Mouse (Mus musculus) midbrain, embryonic 15.5 days (tissue): Measurements from ENCODE around the gene Tfap2a. TPM values are rescaled to one million over a fixed set of nuclear protein-coding genes. Genes with fewer than 3 reads are reported as not detected.
A peak's percentile ranks its signal among the peaks of the same experiment; 100 is the strongest.

Source experiments
- ATAC-seq: fragments of 200-750 bp; cut with Nextera tagmentation; replicated peaks from 2 replicates; pipeline ENCODE4 v1.8.0; 2017; ENCODE audit warnings: moderate TSS enrichment
- H3K27ac ChIP-seq: fragments of 300-500 bp; sonication (generic); 2 replicates; pipeline ENCODE4 v1.5.1; 2015; ENCODE audit warnings: mild to moderate bottlenecking, inconsistent platforms
- H3K27me3 ChIP-seq: fragments of 300-500 bp; sonication (generic); replicated peaks from 2 replicates; pipeline ENCODE4 v1.6.1; 2015; ENCODE audit warnings: inconsistent platforms
- H3K36me3 ChIP-seq: fragments of 300-500 bp; sonication (generic); replicated peaks from 2 replicates; pipeline ENCODE4 v1.6.1; 2015; ENCODE audit warnings: inconsistent platforms
- H3K4me1 ChIP-seq: fragments of 300-500 bp; sonication (generic); 2 replicates; pipeline ENCODE4 v1.6.1; 2015; ENCODE audit warnings: inconsistent platforms
- H3K4me2 ChIP-seq: fragments of 300-500 bp; sonication (generic); 2 replicates; pipeline ENCODE4 v1.6.1; 2015; ENCODE audit warnings: inconsistent platforms, mild to moderate bottlenecking, moderate library complexity
- H3K4me3 ChIP-seq: fragments of 300-500 bp; sonication (generic); 2 replicates; pipeline ENCODE4 v1.5.1; 2015; ENCODE audit warnings: mild to moderate bottlenecking, inconsistent platforms
- H3K9ac ChIP-seq: fragments of 300-500 bp; sonication (generic); 2 replicates; pipeline ENCODE4 v1.6.1; 2015; ENCODE audit warnings: mild to moderate bottlenecking, inconsistent platforms
- H3K9me3 ChIP-seq: fragments of 300-500 bp; sonication (generic); 2 replicates; pipeline ENCODE4 v1.6.1; 2016; ENCODE audit warnings: inconsistent platforms
- WGBS: fragments of 180-500 bp; shearing (Covaris S2); methylation state at CpG from one replicate; pipeline ENCODE4 v1.1.7; 2015; ENCODE audit warnings: mixed read lengths; 5-methylcytosine and 5-hydroxymethylcytosine counted together
- polyA plus RNA-seq: library from polyadenylated mRNA; unstranded; fragments of >200 nt; fragmentation: Nextera tagmentation; extraction: Ambion mirVana; gene quantifications from 2 replicates; pipeline ENCODE4 v1.2.1, GENCODE M21; 2015

Gene Tfap2a
- polyA plus RNA-seq: 4.1 and 5.5 TPM in 2 replicates

DNA sequence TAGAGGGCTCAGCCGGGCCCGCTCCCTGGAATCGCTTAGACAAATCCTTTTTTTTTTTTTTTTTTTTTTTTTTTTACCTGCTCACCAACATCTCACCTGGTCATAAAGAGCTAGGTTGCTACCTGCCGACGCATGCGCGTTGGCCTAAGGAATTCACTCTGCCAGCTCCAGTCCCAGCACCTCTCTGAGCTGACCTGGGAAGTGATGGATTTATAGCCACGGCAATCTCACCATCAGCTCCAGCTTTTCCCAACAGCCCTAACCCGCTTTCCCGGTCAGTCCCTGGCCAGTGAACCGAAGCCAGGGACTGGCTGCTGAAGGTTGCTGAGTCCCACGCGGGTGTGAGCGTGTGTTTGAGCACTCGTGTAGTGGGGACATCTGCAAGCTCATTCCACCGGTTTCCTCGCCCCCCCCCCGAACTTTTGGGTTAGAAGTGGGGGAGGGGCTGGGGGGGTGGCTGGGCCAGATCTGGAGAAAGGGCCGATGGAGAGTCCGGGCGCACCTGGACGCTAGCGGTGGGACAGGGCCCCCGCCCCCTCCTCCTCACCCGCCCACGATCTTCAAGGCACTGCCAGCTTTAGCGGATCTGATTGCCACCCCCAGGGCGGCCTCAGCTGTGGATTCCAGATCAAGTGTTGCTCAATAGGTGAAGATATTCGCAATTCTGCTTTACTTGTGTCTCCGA, at the start of gene Tfap2a:
Gene Tfap2a (minus strand): TSS at position 181 of the 685 bp plus-strand sequence.
- Histone ChIP-seq H3K27ac (no peak within 1 kb of the TSS), H3K4me3 (no peak within 1 kb of the TSS; the same call in 1 of the 2 replicates), H3K9me3 (no peaks in the 10 kb centered on the region), H3K4me2 (peak within 1 kb of the TSS; percentile 23; the same call in 1 of the 2 replicates), H3K9ac (no peak within 1 kb of the TSS), H3K27me3 (peaks cover 91% of the 10 kb centered on the region), H3K4me1 (peaks cover 23% of the 10 kb centered on the region), H3K36me3 (no peaks in the 10 kb centered on the region)
- ATAC-seq: peak; percentile 10; the same call in 1 of the 2 replicates
- WGBS: 2% methylated on average over 30 of the region's 30 CpGs

DNA sequence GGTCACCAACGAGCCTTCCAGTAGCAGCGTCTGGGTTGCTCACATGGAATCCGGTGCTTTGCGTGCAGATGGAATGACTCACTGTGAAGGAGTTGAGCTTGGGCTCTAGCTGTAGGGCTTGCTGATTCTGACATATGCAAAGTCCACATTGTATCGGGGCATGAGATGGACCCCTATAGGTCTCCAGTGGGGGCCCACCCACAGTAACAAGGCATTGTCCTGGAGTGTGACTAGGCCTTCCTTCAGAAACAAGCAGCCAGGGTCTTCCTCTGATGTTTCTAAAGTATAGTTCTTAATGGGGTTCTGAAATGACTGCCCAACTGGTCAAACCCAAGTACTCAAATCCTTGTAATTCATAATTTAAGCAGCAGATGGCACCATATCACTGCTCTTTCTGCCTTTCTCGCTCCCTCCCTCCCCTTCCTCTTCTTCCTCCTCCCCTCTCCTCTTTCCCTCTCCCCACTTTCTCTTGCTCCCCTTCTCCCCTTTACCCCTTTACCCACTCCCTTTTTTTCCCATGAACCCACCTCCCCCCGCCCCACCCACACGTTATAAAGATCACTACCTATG, 46.1 kb upstream of the Tfap2a start:
- Histone ChIP-seq H3K27ac (no peak overlapping the region), H3K9ac (no peak overlapping the region)
- 50% methylated on average over 8 of the region's 8 CpGs for WGBS

DNA sequence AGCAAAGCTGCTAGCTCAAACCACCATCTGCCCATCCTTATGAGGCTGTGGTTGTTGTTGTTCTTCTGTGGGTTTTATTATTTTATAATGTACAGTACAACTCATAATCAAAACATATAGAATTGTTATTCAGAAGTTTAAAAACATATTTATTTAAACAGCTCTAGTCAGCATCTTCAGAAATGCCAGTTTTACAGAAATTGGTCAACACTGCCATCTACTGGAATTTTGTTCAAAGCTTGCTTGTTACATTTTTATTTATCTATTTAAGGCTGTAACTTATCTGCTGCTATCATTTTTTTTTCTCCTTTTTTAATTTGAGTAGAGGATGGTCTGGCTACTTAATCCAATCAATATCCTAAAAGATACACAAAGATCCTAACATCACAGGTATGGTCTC, 19.8 kb upstream of the Tfap2a start:
- ATAC-seq: no peak
- Histone ChIP-seq H3K4me3 (no peak overlapping the region), H3K4me2 (no peak overlapping the region), H3K9me3 (no peaks in the 10 kb centered on the region), H3K4me1 (no peaks in the 10 kb centered on the region), H3K36me3 (no peaks in the 10 kb centered on the region), H3K27me3 (no peaks in the 10 kb centered on the region), H3K27ac (no peak overlapping the region), H3K9ac (no peak overlapping the region)

More for the DNA sequence above, 46.1 kb upstream of the Tfap2a start:
- Histone ChIP-seq H3K9me3 (no peaks in the 10 kb centered on the region), H3K4me3 (no peak overlapping the region), H3K4me1 (no peaks in the 10 kb centered on the region), H3K36me3 (no peaks in the 10 kb centered on the region), H3K4me2 (no peak overlapping the region; the same call in 1 of the 2 replicates), H3K27me3 (no peaks in the 10 kb centered on the region)
- ATAC-seq: 0 out of 2 replicates have a peak, but pooled peaks have one; percentile 27

DNA sequence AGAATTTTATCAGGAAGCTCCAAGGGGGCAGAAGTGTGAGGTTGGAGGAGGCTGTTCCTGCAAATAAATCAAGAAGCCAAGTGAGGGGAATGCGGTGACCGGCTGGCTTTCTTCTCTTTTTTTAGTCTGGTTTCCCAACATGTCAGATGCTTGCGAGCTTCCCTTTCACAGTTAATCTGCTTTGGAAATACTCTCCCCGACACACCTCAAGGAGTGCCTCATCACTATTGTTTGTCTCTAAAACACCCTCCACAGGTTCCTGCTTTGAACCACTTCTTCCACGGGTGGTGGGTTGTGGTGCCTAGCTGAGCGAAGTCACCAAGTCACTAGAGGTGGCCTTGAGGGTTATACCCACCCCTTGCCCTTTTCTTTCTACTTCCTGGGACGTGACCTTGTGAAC, 18.2 kb upstream of the Tfap2a start:
- 54% methylated on average over 7 of the region's 7 CpGs for WGBS

DNA sequence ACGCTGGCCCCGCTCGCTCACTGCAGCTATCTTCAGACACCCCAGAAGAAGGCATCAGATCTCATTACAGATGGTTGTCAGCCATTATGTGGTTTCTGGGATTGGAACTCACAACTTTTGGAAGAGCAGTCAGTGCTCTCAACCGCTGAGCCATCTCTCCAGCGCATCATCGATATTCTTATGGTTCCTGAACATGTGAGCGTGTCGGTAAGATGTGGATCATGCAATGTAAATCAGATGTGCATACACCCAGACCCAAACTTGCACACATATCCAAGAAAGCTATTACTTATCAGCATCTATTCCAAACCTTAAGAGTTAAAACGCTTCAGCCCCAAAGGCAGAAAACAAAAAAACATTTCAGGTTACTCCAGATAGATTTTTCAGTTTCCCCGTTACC, 15.9 kb upstream of the Tfap2a start:
- ATAC-seq: no peak
- no peaks in the 10 kb centered on the region for H3K9me3 ChIP-seq
- no peak overlapping the region for H3K9ac ChIP-seq
- no peak overlapping the region for H3K4me2 ChIP-seq
- no peak overlapping the region for H3K27ac ChIP-seq
- H3K4me1 ChIP-seq: no peaks in the 10 kb centered on the region
- H3K4me3 ChIP-seq: no peak overlapping the region
- 96% methylated on average over 10 of the region's 10 CpGs for WGBS
- H3K36me3 ChIP-seq: no peaks in the 10 kb centered on the region
- H3K27me3 ChIP-seq: 0 out of 2 replicates have a peak, but pooled peaks cover 8% of the 10 kb centered on the region

More for the DNA sequence above, 18.2 kb upstream of the Tfap2a start:
- ATAC-seq: no peak
- H3K4me3 ChIP-seq: no peak overlapping the region
- no peak overlapping the region for H3K4me2 ChIP-seq
- no peaks in the 10 kb centered on the region for H3K9me3 ChIP-seq
- no peak overlapping the region for H3K27ac ChIP-seq
- H3K36me3 ChIP-seq: no peaks in the 10 kb centered on the region
- H3K9ac ChIP-seq: no peak overlapping the region
- H3K4me1 ChIP-seq: no peaks in the 10 kb centered on the region
- H3K27me3 ChIP-seq: no peaks in the 10 kb centered on the region

DNA sequence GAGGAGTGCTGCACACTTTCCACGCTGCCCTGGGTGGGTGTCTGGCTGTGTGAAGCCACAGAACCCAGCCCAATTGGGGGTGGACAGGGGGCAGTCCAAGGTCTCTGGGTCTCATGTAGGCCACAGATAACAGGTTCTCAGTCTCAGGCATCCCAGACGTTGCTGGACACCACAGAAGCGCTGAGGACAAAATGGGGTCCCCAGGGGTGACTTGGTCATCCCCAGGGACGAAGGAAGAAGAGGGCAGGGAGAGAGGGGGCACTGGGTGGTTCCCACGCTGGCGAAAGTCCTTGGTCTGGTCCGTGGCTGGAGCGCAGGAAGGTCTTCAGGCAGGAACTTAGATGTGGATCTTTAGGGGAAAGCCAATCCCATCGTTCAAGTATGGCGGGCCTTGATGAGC, 13.7 kb upstream of the Tfap2a start:
- H3K9me3 ChIP-seq: no peaks in the 10 kb centered on the region
- no peak overlapping the region for H3K4me3 ChIP-seq
- no peak overlapping the region for H3K4me2 ChIP-seq
- no peak overlapping the region for H3K9ac ChIP-seq
- peaks cover 19% of the 10 kb centered on the region for H3K27me3 ChIP-seq
- ATAC-seq: no peak
- H3K4me1 ChIP-seq: no peaks in the 10 kb centered on the region
- no peaks in the 10 kb centered on the region for H3K36me3 ChIP-seq
- 91% methylated on average over 10 of the region's 10 CpGs for WGBS
- H3K27ac ChIP-seq: no peak overlapping the region

DNA sequence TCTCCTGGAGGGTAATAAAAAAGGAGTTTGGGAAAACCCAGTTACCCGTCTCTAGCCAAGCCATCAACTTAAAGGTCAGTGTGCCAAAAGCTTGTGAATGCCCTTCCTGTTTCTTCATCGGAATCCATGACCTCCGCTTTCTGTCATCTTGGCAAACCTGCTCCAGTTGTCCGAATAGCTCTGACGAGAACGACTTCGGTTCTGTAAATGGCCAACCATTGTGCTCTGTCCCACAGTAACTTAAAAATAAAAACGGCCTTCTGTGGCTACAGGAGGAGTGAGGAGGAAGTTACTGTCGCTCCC, 11.4 kb upstream of the Tfap2a start:
- Histone ChIP-seq H3K4me3 (no peak overlapping the region), H3K36me3 (no peaks in the 10 kb centered on the region), H3K4me1 (peaks cover 3% of the 10 kb centered on the region; the same call in 1 of the 2 replicates), H3K9ac (no peak overlapping the region), H3K4me2 (no peak overlapping the region), H3K9me3 (no peaks in the 10 kb centered on the region), H3K27ac (no peak overlapping the region), H3K27me3 (peaks cover 40% of the 10 kb centered on the region)
- no peak for ATAC-seq
- WGBS: 62% methylated on average over 9 of the region's 9 CpGs

DNA sequence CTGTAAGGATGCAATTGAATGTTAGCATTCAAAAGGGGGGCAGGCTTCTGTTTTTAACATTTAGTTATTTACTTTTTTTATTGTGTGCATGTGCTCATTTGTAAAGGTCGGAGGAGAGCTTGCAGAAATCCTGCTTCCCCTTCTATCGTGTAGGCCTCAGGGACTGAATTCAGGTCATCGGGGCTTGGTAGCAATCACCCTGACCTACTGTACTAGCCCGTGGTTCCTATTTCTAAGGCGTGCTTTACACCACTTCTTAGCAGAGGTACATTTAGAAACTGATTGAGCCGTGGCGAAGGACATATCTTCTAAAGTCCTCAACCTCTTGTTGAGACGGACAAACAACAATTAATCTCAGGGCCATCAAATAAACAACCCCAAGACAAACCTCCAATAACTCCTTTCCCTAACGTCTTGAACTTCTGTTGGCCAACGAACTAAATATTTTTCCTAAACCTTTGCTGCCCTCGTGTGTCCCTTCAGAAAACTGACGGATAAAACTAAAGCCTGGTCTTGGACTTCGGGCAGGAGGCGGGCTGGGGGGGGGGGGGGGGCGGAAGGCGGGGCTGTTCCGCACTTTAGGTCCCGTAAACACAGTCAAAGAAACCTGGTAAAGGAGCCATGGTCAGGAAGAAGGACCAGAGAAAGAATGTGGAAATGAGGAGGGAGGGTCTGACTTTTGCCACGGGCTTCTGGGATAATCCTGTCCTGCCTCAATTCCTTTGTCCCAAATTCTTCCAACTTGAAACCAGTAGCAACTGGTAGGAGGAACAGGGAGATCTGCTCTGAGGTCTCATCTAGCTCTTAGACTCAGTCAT, 10.8 kb upstream of the Tfap2a start:
- H3K27me3 ChIP-seq: peaks cover 46% of the 10 kb centered on the region
- no peak overlapping the region for H3K9ac ChIP-seq
- peak; percentile 58; the same call in 1 of the 2 replicates for ATAC-seq
- H3K36me3 ChIP-seq: no peaks in the 10 kb centered on the region
- no peaks in the 10 kb centered on the region for H3K9me3 ChIP-seq
- no peak overlapping the region for H3K4me3 ChIP-seq
- H3K4me1 ChIP-seq: peaks cover 5% of the 10 kb centered on the region; the same call in 1 of the 2 replicates
- H3K4me2 ChIP-seq: peak overlapping the region; percentile 22; the same call in 1 of the 2 replicates
- WGBS: 14% methylated on average over 19 of the region's 19 CpGs
- no peak overlapping the region for H3K27ac ChIP-seq

DNA sequence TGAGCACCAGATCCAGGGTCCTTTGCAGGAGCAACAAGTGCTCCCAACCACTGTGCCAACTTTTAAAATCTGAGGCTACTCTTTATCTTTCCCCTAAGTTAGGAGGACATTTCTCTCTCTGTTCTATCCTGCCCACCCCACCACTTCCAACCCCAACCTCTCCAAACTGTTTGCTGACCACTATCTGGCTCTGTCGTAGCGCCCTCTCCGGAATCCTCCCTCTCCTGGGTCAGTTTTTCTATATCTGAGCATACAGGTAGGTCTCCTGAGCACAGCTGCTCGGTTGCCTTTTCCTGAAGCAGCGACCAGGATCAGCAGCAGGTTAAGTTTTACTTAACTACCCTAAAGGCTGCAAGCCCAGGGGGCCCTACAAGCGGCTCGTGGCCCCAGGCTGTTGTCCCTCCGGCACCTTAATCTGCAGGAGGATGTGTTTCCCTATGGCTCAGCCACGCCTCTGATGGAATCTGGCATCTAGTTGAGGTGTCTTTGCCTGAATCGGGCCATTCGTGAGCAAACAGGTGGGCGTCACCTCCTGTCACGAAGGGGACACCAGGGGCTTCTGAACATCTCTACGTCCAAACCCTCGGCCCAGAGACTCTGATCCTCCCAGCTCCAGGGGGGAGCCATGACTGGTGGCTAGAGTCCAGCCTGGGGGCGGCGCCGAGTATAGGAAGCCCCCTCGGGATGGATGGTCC, 6.1 kb upstream of the Tfap2a start:
- no peaks in the 10 kb centered on the region for H3K9me3 ChIP-seq
- no peak overlapping the region for H3K9ac ChIP-seq
- H3K4me2 ChIP-seq: no peak overlapping the region
- no peak for ATAC-seq
- 0 out of 2 replicates have a peak overlapping the region, but pooled peaks have one; percentile 12 for H3K4me3 ChIP-seq
- H3K27ac ChIP-seq: no peak overlapping the region
- WGBS: 1% methylated on average over 19 of the region's 19 CpGs
- H3K27me3 ChIP-seq: peaks cover 84% of the 10 kb centered on the region
- no peaks in the 10 kb centered on the region for H3K36me3 ChIP-seq
- H3K4me1 ChIP-seq: peaks cover 5% of the 10 kb centered on the region; the same call in 1 of the 2 replicates

DNA sequence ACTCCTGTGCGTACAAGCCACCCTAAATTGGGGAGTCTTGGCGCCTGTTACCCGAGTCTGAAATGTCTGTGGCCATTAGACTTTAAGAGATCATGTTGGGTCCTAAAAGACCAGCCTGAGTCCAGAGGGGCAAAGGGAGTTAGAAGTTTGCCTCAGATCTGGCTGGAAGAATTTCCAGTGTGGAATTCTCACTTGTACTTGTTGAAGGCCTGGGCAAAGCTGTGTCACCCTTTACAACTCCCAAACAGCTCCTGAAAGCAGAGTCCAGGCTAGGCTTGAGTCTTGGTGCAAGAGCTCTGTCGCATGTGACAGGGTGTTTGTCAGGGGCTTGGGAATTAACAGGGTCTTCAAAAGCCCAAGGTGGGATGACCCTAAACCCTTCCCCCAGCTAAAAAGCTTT, 5.0 kb upstream of the Tfap2a start:
- H3K27ac ChIP-seq: no peak overlapping the region
- 10% methylated on average over 4 of the region's 4 CpGs for WGBS
- no peak overlapping the region for H3K4me3 ChIP-seq
- H3K9me3 ChIP-seq: no peaks in the 10 kb centered on the region
- H3K4me1 ChIP-seq: peaks cover 6% of the 10 kb centered on the region; the same call in 1 of the 2 replicates
- no peak for ATAC-seq
- peaks cover 90% of the 10 kb centered on the region for H3K27me3 ChIP-seq
- H3K36me3 ChIP-seq: no peaks in the 10 kb centered on the region
- no peak overlapping the region for H3K4me2 ChIP-seq
- no peak overlapping the region for H3K9ac ChIP-seq

DNA sequence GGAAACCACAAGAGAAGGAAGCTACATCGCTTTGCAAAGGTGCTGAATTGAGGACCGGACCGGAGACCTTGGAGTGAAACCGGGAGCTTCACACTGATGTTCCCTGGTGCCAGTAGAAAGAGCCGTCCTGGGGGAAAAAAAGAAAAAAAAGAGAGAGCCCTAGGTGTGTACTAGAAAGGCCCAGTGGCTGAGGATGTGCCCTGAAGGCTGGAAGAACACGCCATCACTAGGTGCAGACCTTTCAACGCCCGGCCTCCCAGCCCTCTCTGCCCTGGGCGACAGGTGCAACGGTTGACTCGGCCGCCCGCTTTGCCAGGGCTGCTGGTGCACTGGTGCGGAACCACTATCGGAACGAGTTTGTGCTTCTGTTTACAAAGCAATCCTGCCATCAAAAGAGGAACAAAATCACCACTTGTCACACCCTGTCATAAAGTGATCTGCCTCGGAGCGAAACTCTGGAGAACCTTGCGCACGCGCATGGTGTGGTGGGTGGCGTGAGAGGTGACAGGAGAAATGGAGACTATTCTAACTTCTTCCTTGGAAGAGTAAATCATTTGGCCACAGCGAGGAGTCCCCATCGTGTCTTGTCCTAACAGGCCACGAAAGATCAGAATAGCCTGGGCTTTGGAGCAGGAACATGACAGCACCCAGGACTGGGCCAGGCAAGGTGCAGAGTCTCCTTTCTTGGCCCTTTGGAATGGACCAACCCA, 3.8 kb upstream of the Tfap2a start:
- Histone ChIP-seq H3K9ac (no peak overlapping the region), H3K4me1 (peaks cover 11% of the 10 kb centered on the region; the same call in 1 of the 2 replicates), H3K27ac (no peak overlapping the region), H3K36me3 (no peaks in the 10 kb centered on the region), H3K9me3 (no peaks in the 10 kb centered on the region), H3K4me2 (no peak overlapping the region), H3K27me3 (peaks cover 96% of the 10 kb centered on the region), H3K4me3 (no peak overlapping the region)
- under 1% methylated on average over 25 of the region's 25 CpGs for WGBS
- ATAC-seq: no peak
